Comparison of ENCODE assay signal across 25 mouse cellular contexts in the genomic region with DNA sequence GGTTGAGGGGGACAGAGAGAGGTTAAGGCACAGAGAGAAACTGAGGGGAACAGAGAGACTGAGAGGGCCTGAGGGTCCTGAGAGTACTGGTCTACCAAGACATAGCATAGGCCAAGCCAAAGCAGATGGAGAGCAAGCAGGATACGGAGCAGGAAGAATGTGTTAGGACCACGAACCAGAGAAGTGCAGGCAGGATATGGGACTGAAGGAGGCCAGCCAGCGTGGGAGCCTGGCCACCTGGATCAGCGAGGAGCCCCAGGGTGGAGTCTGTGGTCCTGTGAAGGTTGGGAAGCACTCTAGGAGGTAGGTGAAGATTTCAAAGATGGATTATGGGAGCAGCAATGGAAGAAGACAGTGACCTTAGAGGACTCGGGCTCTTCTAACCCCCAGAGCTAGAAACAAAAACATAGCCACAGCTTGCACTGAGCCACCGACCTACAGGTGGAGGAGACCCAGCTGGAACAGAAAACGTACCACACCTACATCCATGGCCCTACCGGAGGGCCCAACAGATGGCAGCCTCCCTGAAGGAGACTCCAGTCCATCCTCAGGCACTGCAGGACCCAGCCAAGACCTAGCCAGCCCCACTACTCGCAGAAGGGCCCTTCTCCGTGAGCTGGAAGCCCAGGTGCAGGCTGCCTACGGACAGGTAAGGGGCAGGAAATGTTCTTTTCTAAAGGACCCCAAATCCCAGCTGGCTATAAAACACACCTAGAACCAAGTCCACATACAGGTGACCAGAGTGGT. TPM values are rescaled to one million over a fixed set of nuclear protein-coding genes. Genes with fewer than 3 reads are reported as not detected.
DNase-seq lines count a peak whose midpoint lies in the region; ATAC-seq and TF ChIP-seq lines count a peak whose summit lies in the region.
"Had no signal": no experiment of that assay in that cellular context is flagged by ENCODE, and none has a peak within 500 bp of the region (broad histone marks: within the 10 kb centered on the region; RNA-seq: fewer than 3 reads in every experiment).

No protein-coding gene starts in this region.

- H3K27ac ChIP-seq in liver, embryonic 14.5 days = no peak overlapping the region
- H3K27ac ChIP-seq in liver, embryonic 11.5 days (ENCODE audit: low read depth, low read length) = no peak overlapping the region
- H3K27ac ChIP-seq: hindbrain, embryonic 10.5 days; hindbrain, embryonic 14.5 days; intestine, embryonic 15.5 days had no signal

- no peak for TF ChIP-seq EP300 in liver, embryonic 14.5 days (IDR thresholded peaks at IDR 0.05; ENCODE audit: low read depth)

- H3K36me3 ChIP-seq in liver, embryonic 14.5 days (replicated peaks; ENCODE audit: control insufficient read depth, insufficient read depth, low read depth) = no peaks in the 10 kb centered on the region
- no peaks in the 10 kb centered on the region for H3K36me3 ChIP-seq in liver, embryonic 11.5 days (ENCODE audit: control insufficient read depth, insufficient read depth, low read length)
- H3K36me3 ChIP-seq: heart, embryonic 12.5 days; hindbrain, embryonic 10.5 days; intestine, embryonic 15.5 days had no signal

- 66% methylated on average over 11 of the region's 11 CpGs for WGBS in liver, embryonic 14.5 days (ENCODE audit: insufficient replicate concordance)
- 70% methylated on average over 11 of the region's 11 CpGs for WGBS in liver, embryonic 11.5 days

- H3K27me3 ChIP-seq in liver, embryonic 14.5 days (ENCODE audit: control insufficient read depth, insufficient read depth, low read length) = no peaks in the 10 kb centered on the region
- H3K27me3 ChIP-seq in liver, embryonic 11.5 days (replicated peaks; ENCODE audit: control insufficient read depth, insufficient read depth, low read length) = peaks cover 7% of the 10 kb centered on the region; the same call in 1 of the 2 replicates
- H3K27me3 ChIP-seq: intestine, embryonic 15.5 days had no signal

- no peak overlapping the region for H3K4me2 ChIP-seq in liver, embryonic 14.5 days (ENCODE audit: low read depth)
- no peak overlapping the region for H3K4me2 ChIP-seq in liver, embryonic 11.5 days
- H3K4me2 ChIP-seq: heart, embryonic 12.5 days; hindbrain, embryonic 14.5 days; intestine, embryonic 15.5 days had no signal

- H3K9me3 ChIP-seq in liver, embryonic 14.5 days (ENCODE audit: control insufficient read depth, low read length) = no peaks in the 10 kb centered on the region
- H3K9me3 ChIP-seq in liver, embryonic 11.5 days (ENCODE audit: control insufficient read depth, low read length) = no peaks in the 10 kb centered on the region
- H3K9me3 ChIP-seq: heart, embryonic 12.5 days; hindbrain, embryonic 10.5 days; intestine, embryonic 15.5 days had no signal

- no peak overlapping the region for H3K9ac ChIP-seq in liver, embryonic 14.5 days (replicated peaks)
- H3K9ac ChIP-seq in liver, embryonic 11.5 days (ENCODE audit: low read depth, low read length) = no peak overlapping the region
- H3K9ac ChIP-seq: heart, embryonic 12.5 days; hindbrain, embryonic 14.5 days; intestine, embryonic 15.5 days had no signal

- DNase-seq in adrenal gland, postnatal 14 days = peak; percentile 1
- DNase-seq in adrenal gland, adult (ENCODE audit: inconsistent age in 2 of 2, low spot score in 1 of 2) = no peak
- peak; percentile 63 for DNase-seq in cerebellum, adult 9-11 months
- DNase-seq in liver, embryonic 14.5 days (ENCODE audit: low read depth in 3 of 3, low spot score in 3 of 3) = no peak
- no peak for DNase-seq in liver, embryonic 11.5 days (ENCODE audit: low spot score)
- no peak for DNase-seq in gastrocnemius, adult 8-10 months (ENCODE audit: low spot score in 2 of 2)
- DNase-seq: adrenal gland, postnatal 25 days; B cell, adult 2 months; gastrocnemius, postnatal 10 days; kidney, adult 2 months had no signal

- peaks cover 18 to 23% of the 10 kb centered on the region in 2 experiments for H3K4me1 ChIP-seq in liver, embryonic 14.5 days (replicated peaks; ENCODE audit: control insufficient read depth in 2 of 2, insufficient read depth in 2 of 2, low read length in 1 of 2)
- peaks cover 16% of the 10 kb centered on the region for H3K4me1 ChIP-seq in liver, embryonic 11.5 days (replicated peaks; ENCODE audit: control insufficient read depth, insufficient read depth, low read length)
- H3K4me1 ChIP-seq: heart, embryonic 12.5 days had no signal

- no peak for ATAC-seq in cerebellum, adult (ENCODE audit: insufficient number of reproducible peaks, low FRiP score, low TSS enrichment)
- no peak for ATAC-seq in liver, embryonic 14.5 days (ENCODE audit: insufficient read depth)
- ATAC-seq in liver, embryonic 11.5 days (replicated peaks; ENCODE audit: low FRiP score) = no peak
- ATAC-seq: CD4-positive, CD25-positive, alpha-beta regulatory T cell, adult 4 months; forebrain, embryonic 14.5 days; intestine, embryonic 15.5 days had no signal

- no peak overlapping the region for H3K4me3 ChIP-seq in liver, embryonic 14.5 days (ENCODE audit: insufficient read depth in 1 of 2, low read depth in 2 of 2, low read length in 2 of 2)
- H3K4me3 ChIP-seq in liver, embryonic 11.5 days (ENCODE audit: low read depth, low read length) = no peak overlapping the region
- H3K4me3 ChIP-seq: heart, embryonic 12.5 days; hindbrain, embryonic 10.5 days; intestine, embryonic 15.5 days had no signal

- peak; percentile 3; the same call in 1 of the 2 replicates for TF ChIP-seq CTCF in liver, embryonic 14.5 days (IDR thresholded peaks at IDR 0.05; ENCODE audit: low read depth)

RNA-seq across cellular contexts. Expression of gene Cabp2, which starts 1.0 kb away (rescaled TPM):
- not detected in 2 replicates for total RNA-seq in adrenal gland, postnatal 14 days (2021)
- polyA plus RNA-seq in liver, embryonic 14.5 days (2012; rRNA removed) = 0.16 and 0.17 TPM in 2 replicates
- polyA plus RNA-seq in liver, embryonic 14.5 days (2014; fragmentation: Nextera tagmentation; extraction: Ambion mirVana) = 0.20 and 0.44 TPM in 2 replicates
- polyA plus RNA-seq in liver, embryonic 11.5 days (2014; fragmentation: Nextera tagmentation; extraction: Ambion mirVana) = 0.51 and 0.52 TPM in 2 replicates
- total RNA-seq in gastrocnemius, adult 8-10 months (2022) = not detected
- total RNA-seq: adrenal gland, adult 18-20 months; adrenal gland, postnatal 25 days; gastrocnemius, postnatal 10 days; gastrocnemius, postnatal 4 days; heart, adult 8-10 months; heart, postnatal 25 days; MEL had no signal
- polyA plus RNA-seq: CD4-positive, CD25-positive, alpha-beta regulatory T cell, adult 4 months; cortical plate, adult 2 months; embryonic facial prominence, embryonic 14.5 days; forebrain, embryonic 14.5 days; heart, embryonic 12.5 days; heart, embryonic 16.5 days; hindbrain, embryonic 10.5 days; hindbrain, embryonic 14.5 days had no signal

RNA-seq across cellular contexts. Expression of gene Cdk2ap2, which starts 14.6 kb away (rescaled TPM):
- total RNA-seq in adrenal gland, postnatal 14 days (2021) = 78.4 and 97.1 TPM in 2 replicates
- 52.5 and 64.8 TPM in 2 replicates for polyA plus RNA-seq in liver, embryonic 14.5 days (2012; rRNA removed)
- polyA plus RNA-seq in liver, embryonic 14.5 days (2014; fragmentation: Nextera tagmentation; extraction: Ambion mirVana) = 99.9 and 101 TPM in 2 replicates
- polyA plus RNA-seq in liver, embryonic 11.5 days (2014; fragmentation: Nextera tagmentation; extraction: Ambion mirVana) = 121 and 135 TPM in 2 replicates
- total RNA-seq in gastrocnemius, adult 8-10 months (2022) = 10 to 100 TPM; 14.0 to 20.3 (median 18.0) TPM

RNA-seq across cellular contexts. Expression of gene Pitpnm1, which starts 17.4 kb away (rescaled TPM):
- total RNA-seq in adrenal gland, postnatal 14 days (2021) = 95.1 and 116 TPM in 2 replicates
- polyA plus RNA-seq in liver, embryonic 14.5 days (2012; rRNA removed) = 6.1 and 7.1 TPM in 2 replicates
- polyA plus RNA-seq in liver, embryonic 14.5 days (2014; fragmentation: Nextera tagmentation; extraction: Ambion mirVana) = 3.4 TPM in 2 replicates
- polyA plus RNA-seq in liver, embryonic 11.5 days (2014; fragmentation: Nextera tagmentation; extraction: Ambion mirVana) = 7.2 and 8.0 TPM in 2 replicates
- 1 to 10 TPM; 1.1 to 3.3 (median 2.4) TPM for total RNA-seq in gastrocnemius, adult 8-10 months (2022)

RNA-seq across cellular contexts. Expression of gene Gstp3, which starts 23.0 kb away (rescaled TPM):
- total RNA-seq in adrenal gland, postnatal 14 days (2021) = 4.5 and 58.0 TPM in 2 replicates
- 78.5 and 87.0 TPM in 2 replicates for polyA plus RNA-seq in liver, embryonic 14.5 days (2012; rRNA removed)
- polyA plus RNA-seq in liver, embryonic 14.5 days (2014; fragmentation: Nextera tagmentation; extraction: Ambion mirVana) = 65.7 and 69.6 TPM in 2 replicates
- polyA plus RNA-seq in liver, embryonic 11.5 days (2014; fragmentation: Nextera tagmentation; extraction: Ambion mirVana) = 14.6 and 16.7 TPM in 2 replicates
- not detected for total RNA-seq in gastrocnemius, adult 8-10 months (2022)
- total RNA-seq: heart, adult 8-10 months; heart, postnatal 25 days; MEL had no signal
- polyA plus RNA-seq: cortical plate, adult 2 months; forebrain, embryonic 14.5 days; hindbrain, embryonic 10.5 days; hindbrain, embryonic 14.5 days had no signal

RNA-seq across cellular contexts. Expression of gene Gstp2, which starts 36.6 kb away (rescaled TPM):
- total RNA-seq in adrenal gland, postnatal 14 days (2021) = 62.4 and 76.7 TPM in 2 replicates
- 6.6 and 7.9 TPM in 2 replicates for polyA plus RNA-seq in liver, embryonic 14.5 days (2012; rRNA removed)
- 6.9 and 7.3 TPM in 2 replicates for polyA plus RNA-seq in liver, embryonic 14.5 days (2014; fragmentation: Nextera tagmentation; extraction: Ambion mirVana)
- 5.5 and 6.1 TPM in 2 replicates for polyA plus RNA-seq in liver, embryonic 11.5 days (2014; fragmentation: Nextera tagmentation; extraction: Ambion mirVana)
- total RNA-seq in gastrocnemius, adult 8-10 months (2022) = 100 to 1,000 TPM; 240 to 258 (median 250) TPM

Comparison
In these comparisons a context has a peak if more than half of its experiments do, and no peak if none do; other contexts are left out.
1. DNase-seq: peak in adrenal gland, postnatal 14 days (single experiment) and cerebellum, adult 9-11 months (single experiment); none in adrenal gland, adult (0 of 2), liver, embryonic 14.5 days (0 of 3), liver, embryonic 11.5 days (single experiment) and gastrocnemius, adult 8-10 months (0 of 2).
2. RNA of gene Pitpnm1, which starts 17.4 kb away (total RNA-seq): 95.1 to 116 TPM in adrenal gland, postnatal 14 days; 1.1 to 3.3 TPM in gastrocnemius, adult 8-10 months; every median in the first group is over 10 times any median in the second.